ENCODE assay signal across 22 mouse cellular contexts in the genomic region with DNA sequence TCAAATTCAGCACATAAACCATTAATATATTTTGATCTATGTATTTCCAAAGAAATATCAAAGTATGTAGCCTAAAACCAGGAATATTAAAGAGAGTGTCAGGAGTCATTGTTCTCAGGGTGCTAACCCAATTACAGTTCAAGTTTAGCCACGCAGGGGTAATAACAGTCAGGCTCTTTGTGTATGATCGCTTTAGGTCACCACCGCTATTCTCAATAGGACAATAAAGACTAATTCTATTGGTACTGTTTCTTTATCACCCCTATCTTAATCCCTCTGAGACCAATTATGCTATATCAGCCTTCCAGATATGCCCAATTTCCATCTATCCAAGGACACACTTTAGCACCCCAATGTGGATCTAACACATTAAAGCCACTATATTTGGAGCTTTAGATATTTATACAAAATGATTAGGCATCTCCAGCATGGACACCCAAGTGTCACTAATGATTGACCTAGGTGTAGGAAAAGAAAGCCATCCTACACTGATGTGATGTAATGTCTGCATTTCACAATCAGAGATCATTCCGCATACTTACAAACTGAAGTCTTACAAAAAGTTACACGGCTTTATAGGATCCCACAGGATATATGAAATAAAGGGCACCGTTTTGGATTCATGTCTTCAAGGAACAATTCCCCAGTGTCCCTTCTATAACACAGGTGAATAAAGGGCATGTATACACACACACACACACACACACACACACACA.
A peak's percentile ranks its signal among the peaks of the same experiment; 100 is the strongest.
DNase-seq lines count a peak whose midpoint lies in the region; ATAC-seq and TF ChIP-seq lines count a peak whose summit lies in the region.
"Had no signal": no experiment of that assay in that cellular context is flagged by ENCODE, and none has a peak within 500 bp of the region (broad histone marks: within the 10 kb centered on the region; RNA-seq: fewer than 3 reads in every experiment).

No protein-coding gene starts in this region.

- DNase-seq in midbrain, postnatal 0 days (ENCODE audit: low spot score), result no peak
- DNase-seq in neural tube, embryonic 10.5 days (ENCODE audit: extremely low spot score, low spot score), result no peak
- no peak for DNase-seq in layer of hippocampus, adult 11-12 months (ENCODE audit: low spot score)
- DNase-seq: adrenal gland, postnatal 10 days; cerebellum, adult 11 months; cerebellum, adult 8-10 months; cerebellum, postnatal 14 days; embryo, embryonic 11 days; gastrocnemius, postnatal 36 days; heart, adult 2 months; heart, postnatal 14 days had no signal

- H3K36me3 ChIP-seq in forebrain, embryonic 13.5 days (ENCODE audit: poor library complexity, severe bottlenecking), result no peaks in the 10 kb centered on the region
- 0 out of 2 replicates have a peak, but pooled peaks cover 1% of the 10 kb centered on the region for H3K36me3 ChIP-seq in forebrain, embryonic 12.5 days (replicated peaks)
- no peaks in the 10 kb centered on the region for H3K36me3 ChIP-seq in midbrain, embryonic 12.5 days
- no peaks in the 10 kb centered on the region for H3K36me3 ChIP-seq in midbrain, postnatal 0 days (ENCODE audit: insufficient read depth, low read length)
- no peaks in the 10 kb centered on the region for H3K36me3 ChIP-seq in midbrain, embryonic 16.5 days (ENCODE audit: control insufficient read depth, insufficient read depth, low read length)
- H3K36me3 ChIP-seq: forebrain, embryonic 15.5 days; hindbrain, embryonic 10.5 days had no signal

- H3K27ac ChIP-seq in forebrain, embryonic 13.5 days, result no peak overlapping the region
- H3K27ac ChIP-seq in forebrain, embryonic 12.5 days, result no peak overlapping the region
- 0 out of 2 replicates have a peak overlapping the region, but pooled peaks have one; percentile 40 for H3K27ac ChIP-seq in midbrain, embryonic 12.5 days (replicated peaks)
- H3K27ac ChIP-seq in midbrain, postnatal 0 days (ENCODE audit: low read depth, low read length), result no peak overlapping the region
- 0 out of 2 replicates have a peak overlapping the region, but pooled peaks have one; percentile 33 for H3K27ac ChIP-seq in midbrain, embryonic 16.5 days (ENCODE audit: low read length)
- H3K27ac ChIP-seq: embryonic facial prominence, embryonic 15.5 days; forebrain, embryonic 15.5 days; heart, adult 2 months; heart, embryonic 15.5 days; hindbrain, embryonic 10.5 days; hindbrain, embryonic 14.5 days had no signal

- peaks cover 11% of the 10 kb centered on the region for H3K4me1 ChIP-seq in forebrain, embryonic 13.5 days
- peaks cover 11% of the 10 kb centered on the region for H3K4me1 ChIP-seq in forebrain, embryonic 12.5 days
- peaks cover 18% of the 10 kb centered on the region for H3K4me1 ChIP-seq in midbrain, embryonic 12.5 days
- H3K4me1 ChIP-seq in midbrain, postnatal 0 days (ENCODE audit: insufficient read depth, low read length), result no peaks in the 10 kb centered on the region
- H3K4me1 ChIP-seq in midbrain, embryonic 16.5 days (ENCODE audit: control insufficient read depth, insufficient read depth, low read length), result peaks cover 8% of the 10 kb centered on the region
- H3K4me1 ChIP-seq: embryonic facial prominence, embryonic 15.5 days had no signal

- H3K27me3 ChIP-seq in forebrain, embryonic 13.5 days, result no peaks in the 10 kb centered on the region
- H3K27me3 ChIP-seq in forebrain, embryonic 12.5 days, result no peaks in the 10 kb centered on the region
- H3K27me3 ChIP-seq in midbrain, embryonic 12.5 days, result no peaks in the 10 kb centered on the region
- H3K27me3 ChIP-seq in midbrain, postnatal 0 days (ENCODE audit: insufficient read depth, low read length), result no peaks in the 10 kb centered on the region
- no peaks in the 10 kb centered on the region for H3K27me3 ChIP-seq in midbrain, embryonic 16.5 days (ENCODE audit: control insufficient read depth, insufficient read depth, low read depth, low read length)
- H3K27me3 ChIP-seq: embryonic facial prominence, embryonic 15.5 days; forebrain, embryonic 15.5 days; heart, embryonic 15.5 days had no signal

- no peak overlapping the region for H3K4me2 ChIP-seq in forebrain, embryonic 13.5 days
- no peak overlapping the region for H3K4me2 ChIP-seq in forebrain, embryonic 12.5 days
- H3K4me2 ChIP-seq in midbrain, embryonic 12.5 days (replicated peaks), result no peak overlapping the region
- H3K4me2 ChIP-seq in midbrain, postnatal 0 days (ENCODE audit: low read depth, low read length, poor library complexity, severe bottlenecking), result no peak overlapping the region
- H3K4me2 ChIP-seq in midbrain, embryonic 16.5 days (ENCODE audit: low read length), result no peak overlapping the region
- H3K4me2 ChIP-seq: embryonic facial prominence, embryonic 15.5 days; forebrain, embryonic 15.5 days; heart, embryonic 11.5 days; heart, embryonic 15.5 days; hindbrain, embryonic 14.5 days had no signal

- no peak overlapping the region for H3K9ac ChIP-seq in forebrain, embryonic 13.5 days
- H3K9ac ChIP-seq in forebrain, embryonic 12.5 days, result no peak overlapping the region
- H3K9ac ChIP-seq in midbrain, embryonic 12.5 days (replicated peaks), result no peak overlapping the region
- no peak overlapping the region for H3K9ac ChIP-seq in midbrain, postnatal 0 days (replicated peaks; ENCODE audit: low read length, poor library complexity, severe bottlenecking)
- no peak overlapping the region for H3K9ac ChIP-seq in midbrain, embryonic 16.5 days (ENCODE audit: low read depth, low read length)
- H3K9ac ChIP-seq: embryonic facial prominence, embryonic 15.5 days; forebrain, embryonic 15.5 days; heart, embryonic 15.5 days; hindbrain, embryonic 14.5 days had no signal

- no peak overlapping the region for H3K4me3 ChIP-seq in forebrain, embryonic 13.5 days
- H3K4me3 ChIP-seq in forebrain, embryonic 12.5 days (replicated peaks), result no peak overlapping the region
- H3K4me3 ChIP-seq in midbrain, embryonic 12.5 days, result no peak overlapping the region
- H3K4me3 ChIP-seq in midbrain, postnatal 0 days (ENCODE audit: low read depth, low read length), result no peak overlapping the region
- H3K4me3 ChIP-seq in midbrain, embryonic 16.5 days (ENCODE audit: low read depth, low read length), result no peak overlapping the region
- H3K4me3 ChIP-seq: embryonic facial prominence, embryonic 15.5 days; erythroblast, embryonic 14.5 days; forebrain, embryonic 15.5 days; heart, adult 2 months; heart, embryonic 15.5 days; hindbrain, embryonic 10.5 days had no signal

- H3K9me3 ChIP-seq in forebrain, embryonic 13.5 days (replicated peaks), result no peaks in the 10 kb centered on the region
- no peaks in the 10 kb centered on the region for H3K9me3 ChIP-seq in forebrain, embryonic 12.5 days
- no peaks in the 10 kb centered on the region for H3K9me3 ChIP-seq in midbrain, embryonic 12.5 days
- no peaks in the 10 kb centered on the region for H3K9me3 ChIP-seq in midbrain, postnatal 0 days (ENCODE audit: low read length)
- H3K9me3 ChIP-seq in midbrain, embryonic 16.5 days (replicated peaks; ENCODE audit: control insufficient read depth, low read length, poor library complexity, severe bottlenecking), result no peaks in the 10 kb centered on the region
- H3K9me3 ChIP-seq: embryonic facial prominence, embryonic 15.5 days; forebrain, embryonic 15.5 days; heart, embryonic 15.5 days; hindbrain, embryonic 10.5 days had no signal

- WGBS in forebrain, embryonic 13.5 days, result 48% methylated on average over 6 of the region's 6 CpGs
- WGBS in forebrain, embryonic 12.5 days, result 56% methylated on average over 6 of the region's 6 CpGs
- WGBS in midbrain, embryonic 12.5 days, result 66% methylated on average over 6 of the region's 6 CpGs
- WGBS in midbrain, postnatal 0 days, result 55% methylated on average over 6 of the region's 6 CpGs
- WGBS in midbrain, embryonic 16.5 days, result 37% methylated on average over 6 of the region's 6 CpGs

- TF ChIP-seq CTCF in midbrain, postnatal 0 days (IDR thresholded peaks at IDR 0.05), result no peak

- peak; percentile 14; the same call in 1 of the 2 replicates for ATAC-seq in forebrain, embryonic 13.5 days
- no peak for ATAC-seq in forebrain, embryonic 12.5 days (ENCODE audit: low FRiP score)
- peak; percentile 59 for ATAC-seq in midbrain, embryonic 12.5 days (ENCODE audit: low FRiP score, low read depth)
- ATAC-seq in midbrain, postnatal 0 days (ENCODE audit: low FRiP score), result no peak
- 0 out of 2 replicates have a peak, but pooled peaks have one; percentile 36 for ATAC-seq in midbrain, embryonic 16.5 days
- ATAC-seq: forebrain, embryonic 15.5 days had no signal

Comparison
In these comparisons a context has a peak if more than half of its experiments do, and no peak if none do; other contexts are left out.
1. ATAC-seq: peak in forebrain, embryonic 13.5 days (single experiment), midbrain, embryonic 12.5 days (single experiment) and midbrain, embryonic 16.5 days (single experiment); none in forebrain, embryonic 12.5 days (single experiment) and midbrain, postnatal 0 days (single experiment).
2. H3K27ac ChIP-seq: peak in midbrain, embryonic 12.5 days (single experiment) and midbrain, embryonic 16.5 days (single experiment); none in forebrain, embryonic 13.5 days (single experiment), forebrain, embryonic 12.5 days (single experiment) and midbrain, postnatal 0 days (single experiment).